Mouse (Mus musculus) left cerebral cortex, postnatal 25 days (tissue): ENCODE measurements around the gene Mn1. TPM values are rescaled to one million over a fixed set of nuclear protein-coding genes. Genes with fewer than 3 reads are reported as not detected.

Experiments
- DNase-seq, 2 experiments: peaks; one replicate each; pipeline ENCODE4 v3.0.0; 2022; ENCODE audit warnings: low spot score in 2 of 2, mixed read lengths in 1 of 2
- intact Hi-C: fragments of 180-260 bp; cut with DNase I; formaldehyde crosslinking; loops from one replicate; pipeline ENCODE4 v1.15.1; 2025
- total RNA-seq, 2 experiments: library from RNA; stranded (reverse); gene quantifications; 2 replicates each; pipeline ENCODE4 v1.2.3; 2021

Gene Mn1
- total RNA-seq, 2 experiments from 2014 or later, result 62.8 to 63.4 TPM

GRCm38 (mm10) chr5:111425813-111426212, 8.7 kb downstream of the Mn1 start:
- intact Hi-C loops, result loop anchor here (5.0 kb wide), 1 partner anchor 156 kb away; no protein-coding TSS in a partner anchor
- peak; percentile 36 to 66 for DNase-seq

- DNase-seq, result no peak
- intact Hi-C loops, result loop anchor here (5.0 kb wide), 1 partner anchor 156 kb away; no protein-coding TSS in a partner anchor
Observed at GRCm38 (mm10) chr5:111426249-111426648, 9.1 kb downstream of the Mn1 start.

- intact Hi-C loops, result loop anchor here (5.0 kb wide), 1 partner anchor 153 kb away; no protein-coding TSS in a partner anchor
- DNase-seq, result no peak
Observed at GRCm38 (mm10) chr5:111428882-111429281, 11.7 kb downstream of the Mn1 start.

- DNase-seq, result peak; percentile 31 to 84
- intact Hi-C loops, result loop anchor here (5.0 kb wide), 2 partner anchors 83 to 153 kb away; no protein-coding TSS in a partner anchor
Observed at GRCm38 (mm10) chr5:111429726-111430125, 12.6 kb downstream of the Mn1 start.

- peak; percentile 16 to 60 for DNase-seq
- intact Hi-C loops, result loop anchor here (5.0 kb wide), 1 partner anchor 81 kb away; no protein-coding TSS in a partner anchor
Observed at GRCm38 (mm10) chr5:111431007-111431730, 14.0 kb downstream of the Mn1 start.

GRCm38 (mm10) chr5:111432842-111433241, 15.7 kb downstream of the Mn1 start:
- DNase-seq, result no peak
- intact Hi-C loops, result loop anchor here (5.0 kb wide), 1 partner anchor 79 kb away; no protein-coding TSS in a partner anchor

- no peak for DNase-seq
- intact Hi-C loops, result loop anchor here (5.0 kb wide), 1 partner anchor 78 kb away; no protein-coding TSS in a partner anchor
Observed at GRCm38 (mm10) chr5:111434342-111434842, 17.2 kb downstream of the Mn1 start.

GRCm38 (mm10) chr5:111436260-111436659, 19.1 kb downstream of the Mn1 start:
- intact Hi-C loops, result no loop called here

GRCm38 (mm10) chr5:111437205-111437604, 20.0 kb downstream of the Mn1 start:
- peak; percentile 27 to 86 for DNase-seq
- intact Hi-C loops, result no loop called here

More at GRCm38 (mm10) chr5:111436260-111436659, 19.1 kb downstream of the Mn1 start:
- DNase-seq, result no peak

GRCm38 (mm10) chr5:111438336-111438735, 21.2 kb downstream of the Mn1 start:
- DNase-seq, result no peak
- intact Hi-C loops, result no loop called here

GRCm38 (mm10) chr5:111438821-111439220, 21.7 kb downstream of the Mn1 start:
- no peak for DNase-seq
- intact Hi-C loops, result no loop called here

- no peak for DNase-seq
- intact Hi-C loops, result no loop called here
Observed at GRCm38 (mm10) chr5:111440264-111440663, 23.1 kb downstream of the Mn1 start.

- DNase-seq, result no peak
Observed at GRCm38 (mm10) chr5:111442151-111442871, 25.1 kb downstream of the Mn1 start.

GRCm38 (mm10) chr5:111443636-111444035, 26.5 kb downstream of the Mn1 start:
- intact Hi-C loops, result no loop called here

More at GRCm38 (mm10) chr5:111442151-111442871, 25.1 kb downstream of the Mn1 start:
- intact Hi-C loops, result no loop called here

GRCm38 (mm10) chr5:111444361-111444760, 27.2 kb downstream of the Mn1 start:
- no peak for DNase-seq
- intact Hi-C loops, result no loop called here

More at GRCm38 (mm10) chr5:111443636-111444035, 26.5 kb downstream of the Mn1 start:
- no peak for DNase-seq

- intact Hi-C loops, result no loop called here
- DNase-seq, result no peak
Observed at GRCm38 (mm10) chr5:111446652-111447051, 29.5 kb downstream of the Mn1 start.

GRCm38 (mm10) chr5:111449700-111450099, 32.5 kb downstream of the Mn1 start:
- peak; percentile 67 to 90 for DNase-seq
- intact Hi-C loops, result no loop called here

GRCm38 (mm10) chr5:111454240-111454639, 37.1 kb downstream of the Mn1 start:
- DNase-seq, result no peak
- intact Hi-C loops, result no loop called here

GRCm38 (mm10) chr5:111454876-111455275, 37.7 kb downstream of the Mn1 start:
- no peak for DNase-seq

GRCm38 (mm10) chr5:111458675-111459074, 41.5 kb downstream of the Mn1 start:
- DNase-seq, result no peak
- intact Hi-C loops, result no loop called here

More at GRCm38 (mm10) chr5:111454876-111455275, 37.7 kb downstream of the Mn1 start:
- intact Hi-C loops, result no loop called here
